Mouse (Mus musculus) activated CD4-positive, CD25-positive, alpha-beta regulatory T cell, adult 9 weeks (primary cell): ENCODE measurements around the gene Olfr382. TPM values are rescaled to one million over a fixed set of nuclear protein-coding genes. Genes with fewer than 3 reads are reported as not detected.

Experiments
- polyA plus RNA-seq: library from polyadenylated mRNA; unstranded; fragments of 100-300 nt; shearing (Covaris generic); gene quantifications from one replicate; pipeline ENCODE4 v1.2.1, GENCODE M21; 2017

Gene Olfr382
- not detected for polyA plus RNA-seq

GRCm38 (mm10) chr11:73517097-73517496 is at the start of gene Olfr382:
TSS of gene Olfr382 (minus strand) at chr11:73517197.

DNA sequence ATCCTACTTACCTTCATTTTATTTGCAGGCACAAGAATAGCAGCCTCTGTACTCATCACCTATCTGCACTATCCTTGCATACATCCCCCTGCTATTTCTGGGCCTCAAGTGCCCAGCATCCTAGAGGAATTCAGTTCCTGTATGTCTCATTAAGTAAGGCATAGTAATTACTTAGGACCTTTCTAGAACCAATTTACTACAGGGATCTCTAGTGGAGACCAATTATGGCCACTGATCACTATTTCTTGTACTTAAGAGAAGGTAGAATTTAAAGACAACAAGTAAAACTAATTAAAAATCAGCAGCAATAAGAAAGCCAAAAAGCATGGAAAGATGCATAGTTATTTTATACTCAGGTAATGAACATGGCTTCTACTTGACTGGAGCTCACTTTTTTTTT is 25.5 kb downstream of the Olfr382 start, which contains the start of gene Olfr381:
Gene Olfr381 (minus strand): TSS at position 101 of the 400 bp plus-strand sequence.

Other genes starting within 250 kb of the Olfr382 start
- not detected for gene Trpv3, start 249.8 kb downstream of the Olfr382 start, polyA plus RNA-seq
- gene Aspa, start 187.6 kb downstream of the Olfr382 start, polyA plus RNA-seq = not detected
- gene Gm49340, start 187.5 kb downstream of the Olfr382 start, polyA plus RNA-seq = not detected
- gene Spata22, start 187.5 kb downstream of the Olfr382 start, polyA plus RNA-seq = not detected
- not detected for gene Olfr20, start 166.4 kb downstream of the Olfr382 start, polyA plus RNA-seq
- gene Olfr376, start 146.0 kb downstream of the Olfr382 start, polyA plus RNA-seq = not detected
- not detected for gene Olfr1, start 117.6 kb downstream of the Olfr382 start, polyA plus RNA-seq
- gene Olfr378, start 88.7 kb downstream of the Olfr382 start, polyA plus RNA-seq = not detected
- gene Olfr380, start 59.7 kb downstream of the Olfr382 start, polyA plus RNA-seq = 0.18 TPM
- not detected for gene Olfr381, start 25.6 kb downstream of the Olfr382 start, polyA plus RNA-seq
- gene Olfr385, start 75.8 kb upstream of the Olfr382 start, polyA plus RNA-seq = not detected
- not detected for gene Olfr384, start 81.4 kb upstream of the Olfr382 start, polyA plus RNA-seq
- gene Zfp735, start 171.6 kb upstream of the Olfr382 start, polyA plus RNA-seq = not detected